Mouse (Mus musculus): ENCODE data around the gene Tmed2.

Tmed2 gene

GRCm38 (mm10) chr5:124540383-124540786 lies at the start of gene Tmed2:
TSS of gene Tmed2 (plus strand) at chr5:124540695.
- no peak; the same call in 1 of the 2 replicates for TF ChIP-seq GATA4 (IDR thresholded peaks at IDR 0.05; ENCODE audit: insufficient replicate concordance, low read length)

- TF ChIP-seq GATA4 (IDR thresholded peaks at IDR 0.05; ENCODE audit: insufficient replicate concordance, low read length), result no peak
Measured at GRCm38 (mm10) chr5:124491732-124492131, 48.8 kb upstream of the Tmed2 start.

DNA sequence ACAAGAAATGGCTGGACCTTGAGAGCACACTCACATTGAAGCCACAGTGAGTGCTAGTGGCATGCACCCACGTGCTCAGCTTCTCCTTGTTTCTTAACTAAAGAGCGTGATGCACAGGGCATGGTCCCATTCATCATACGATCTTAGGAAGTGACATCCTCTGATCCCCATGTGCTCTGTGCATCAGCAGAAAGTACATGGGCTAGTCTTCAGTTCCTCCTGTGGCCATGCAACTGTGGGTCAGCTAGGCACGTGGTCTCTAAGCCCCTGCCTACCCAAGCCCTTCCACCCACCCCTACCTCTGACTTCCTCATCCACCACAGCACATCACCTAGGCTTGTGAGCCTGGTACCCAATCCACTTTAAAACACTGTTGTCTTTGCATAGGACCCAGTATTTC lies 47.9 kb upstream of the Tmed2 start:
- TF ChIP-seq GATA4 (IDR thresholded peaks at IDR 0.05; ENCODE audit: insufficient replicate concordance, low read length), result no peak

- no peak for TF ChIP-seq GATA4 (IDR thresholded peaks at IDR 0.05; ENCODE audit: insufficient replicate concordance, low read length)
Measured at GRCm38 (mm10) chr5:124493455-124493854, 47.0 kb upstream of the Tmed2 start.

GRCm38 (mm10) chr5:124495547-124495946 lies 44.9 kb upstream of the Tmed2 start:
- TF ChIP-seq GATA4 (IDR thresholded peaks at IDR 0.05; ENCODE audit: insufficient replicate concordance, low read length), result no peak

GRCm38 (mm10) chr5:124496614-124497514 lies 43.6 kb upstream of the Tmed2 start:
- TF ChIP-seq GATA4 (IDR thresholded peaks at IDR 0.05; ENCODE audit: insufficient replicate concordance, low read length), result no peak

GRCm38 (mm10) chr5:124498221-124498876 lies 42.1 kb upstream of the Tmed2 start:
- no peak for TF ChIP-seq GATA4 (IDR thresholded peaks at IDR 0.05; ENCODE audit: insufficient replicate concordance, low read length)

DNA sequence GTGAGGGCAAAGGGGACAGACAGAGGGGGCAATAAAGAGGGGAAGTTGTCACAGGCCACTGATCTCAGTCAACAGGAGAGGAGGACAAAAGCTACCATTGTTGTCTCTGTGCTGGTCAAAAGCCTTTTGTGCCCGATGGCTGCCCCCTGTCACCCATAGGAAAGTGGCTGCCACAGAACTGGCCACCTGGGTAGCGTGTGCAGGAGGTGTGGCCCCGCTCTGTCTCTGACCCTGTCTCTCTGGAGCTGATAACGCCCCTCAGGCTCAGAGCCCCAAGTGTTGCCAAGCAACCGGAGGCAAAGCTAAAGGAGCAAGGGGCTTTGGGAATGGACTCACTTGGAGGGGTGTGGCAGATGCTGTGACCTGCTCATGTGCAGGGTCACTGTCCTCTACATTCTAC lies 41.5 kb upstream of the Tmed2 start:
- TF ChIP-seq GATA4 (IDR thresholded peaks at IDR 0.05; ENCODE audit: insufficient replicate concordance, low read length), result no peak

DNA sequence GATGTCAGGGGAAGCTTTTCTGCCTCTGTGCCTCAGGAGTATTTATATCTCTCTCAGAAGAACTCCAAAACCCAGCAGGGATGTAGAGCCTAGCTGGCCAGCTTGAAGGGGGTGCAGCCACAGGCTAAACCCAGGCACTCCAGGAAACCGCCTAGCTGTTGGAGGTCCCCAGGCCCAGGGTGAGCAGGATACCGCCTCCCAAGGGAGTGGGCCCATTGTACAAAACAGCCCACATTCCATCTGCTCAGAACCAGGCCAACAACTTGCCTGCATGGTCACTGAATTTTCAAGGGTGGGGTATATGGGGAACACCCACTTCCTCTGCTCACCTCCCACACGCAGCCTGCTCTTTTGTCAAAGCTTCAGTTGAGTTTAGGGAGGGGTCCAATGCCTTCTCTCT lies 39.9 kb upstream of the Tmed2 start:
- no peak for TF ChIP-seq GATA4 (IDR thresholded peaks at IDR 0.05; ENCODE audit: insufficient replicate concordance, low read length)

DNA sequence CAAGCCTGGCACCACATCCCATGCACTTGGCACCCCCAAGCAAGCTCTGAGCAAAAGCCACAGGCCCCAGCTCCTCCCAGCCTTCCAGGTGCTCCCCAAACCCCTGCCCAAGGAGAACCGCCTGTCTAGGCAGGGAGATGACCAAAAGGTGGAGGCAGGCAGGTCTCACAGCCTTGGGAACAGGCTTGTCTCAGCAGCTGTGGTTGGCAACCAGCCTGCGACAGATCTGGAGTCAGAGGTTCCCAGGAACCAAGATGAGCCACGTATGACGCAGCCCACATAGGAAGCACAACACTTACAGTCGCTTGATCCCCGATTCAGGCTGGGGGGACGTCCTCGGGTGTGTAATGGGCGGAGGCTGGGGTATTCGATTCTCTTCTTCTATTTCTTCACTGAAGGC lies 39.0 kb upstream of the Tmed2 start:
- no peak for TF ChIP-seq GATA4 (IDR thresholded peaks at IDR 0.05; ENCODE audit: insufficient replicate concordance, low read length)

DNA sequence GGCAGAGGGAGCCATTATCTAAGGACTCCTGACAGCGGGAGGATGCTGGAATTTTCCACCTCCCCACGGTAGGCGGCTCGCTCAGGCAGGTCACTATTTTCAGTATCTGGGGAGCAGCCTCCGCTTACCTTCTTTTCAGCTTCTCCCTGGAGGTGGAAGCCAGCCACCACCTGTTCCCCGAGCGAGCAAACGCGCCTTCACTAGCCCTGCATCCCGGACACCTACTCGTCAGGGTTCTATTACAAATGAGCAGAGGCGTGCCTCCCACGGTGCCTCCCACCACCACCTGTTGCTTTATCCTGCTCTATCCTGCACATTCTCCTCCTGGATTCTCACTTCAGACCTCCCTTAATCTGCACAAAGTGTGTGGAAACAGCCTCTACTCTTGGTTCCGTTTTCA lies 36.8 kb upstream of the Tmed2 start:
- no peak for TF ChIP-seq GATA4 (IDR thresholded peaks at IDR 0.05; ENCODE audit: insufficient replicate concordance, low read length)

GRCm38 (mm10) chr5:124505235-124505634 lies 35.3 kb upstream of the Tmed2 start:
- TF ChIP-seq GATA4 (IDR thresholded peaks at IDR 0.05; ENCODE audit: insufficient replicate concordance, low read length), result no peak

DNA sequence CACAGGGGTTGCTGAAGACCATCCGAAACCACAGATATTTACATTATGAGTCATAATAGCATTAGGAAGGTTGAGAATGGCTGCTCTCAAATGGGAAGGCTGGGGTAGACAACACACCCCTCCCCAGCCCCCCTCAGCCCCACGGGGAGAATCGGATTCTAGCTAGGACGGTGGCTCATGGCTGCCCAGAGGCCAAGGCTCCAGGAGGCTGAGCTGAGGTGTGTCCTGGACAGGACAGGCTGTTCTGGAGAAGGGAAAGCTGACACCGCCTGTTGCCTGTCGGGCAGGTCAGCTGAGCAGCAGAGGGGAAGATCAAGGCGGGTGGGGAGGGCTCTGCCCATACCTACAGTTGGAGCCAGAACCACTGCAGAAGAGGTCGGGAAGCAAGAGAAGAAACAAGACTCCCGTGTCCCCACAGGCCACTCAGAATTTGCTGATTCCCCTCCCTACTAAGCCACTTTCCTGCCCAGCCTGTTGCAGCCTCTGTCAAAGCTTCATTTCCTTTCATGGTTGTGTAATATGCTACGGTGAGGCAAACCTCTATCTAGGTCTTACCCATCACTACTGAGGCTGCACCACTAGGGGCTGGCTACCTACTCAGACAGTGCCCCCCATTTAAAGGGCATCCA lies 33.6 kb upstream of the Tmed2 start:
- TF ChIP-seq GATA4 (IDR thresholded peaks at IDR 0.05; ENCODE audit: insufficient replicate concordance, low read length), result no peak

DNA sequence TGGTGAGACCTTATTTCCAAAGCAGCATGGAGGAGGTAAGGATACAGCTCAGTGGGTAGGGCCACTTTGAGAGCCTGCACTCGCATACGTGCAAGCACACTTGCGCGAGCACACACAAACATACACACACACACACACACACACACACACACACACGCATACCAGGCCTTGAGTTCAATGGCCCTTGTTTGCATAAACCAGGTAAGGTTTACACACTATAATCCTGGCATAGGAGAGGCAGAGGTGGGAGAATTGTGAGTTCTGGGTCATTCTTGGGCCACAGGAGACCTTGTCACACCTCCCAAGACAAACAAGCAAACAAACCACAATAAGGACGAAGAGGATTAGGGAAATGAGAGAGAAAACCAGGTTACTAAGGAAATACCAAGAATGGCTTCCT lies 31.3 kb upstream of the Tmed2 start:
- TF ChIP-seq GATA4 (IDR thresholded peaks at IDR 0.05; ENCODE audit: insufficient replicate concordance, low read length), result no peak

DNA sequence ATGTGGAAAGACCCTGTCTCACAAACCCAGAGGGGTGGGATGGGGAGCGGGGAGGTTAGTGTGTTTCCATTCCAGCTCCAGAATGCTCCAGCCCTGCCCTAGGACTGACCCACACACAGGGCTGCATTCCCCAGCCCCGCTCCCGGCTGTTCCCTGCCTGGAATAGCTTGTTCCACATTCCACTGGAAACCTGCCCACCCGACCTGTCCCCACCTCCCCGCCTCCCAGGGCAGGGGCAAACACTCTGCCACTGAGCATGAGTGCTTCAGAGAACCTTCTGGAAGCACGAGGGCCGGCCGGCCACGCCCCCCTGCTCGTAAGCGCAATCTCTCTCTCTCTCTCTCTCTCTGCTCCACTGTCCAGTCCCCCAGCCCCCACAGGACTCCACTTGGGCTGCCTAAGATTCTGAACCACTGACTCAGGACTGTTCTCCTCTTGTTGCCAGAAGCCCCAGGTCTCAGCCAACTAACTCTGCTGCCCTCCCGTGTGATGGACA lies 30.7 kb upstream of the Tmed2 start:
- no peak for TF ChIP-seq GATA4 (IDR thresholded peaks at IDR 0.05; ENCODE audit: insufficient replicate concordance, low read length)
